Comparison of ENCODE assay signal across 24 mouse cellular contexts in genomic region chr7:77311661-77312060, GRCm38 (mm10).
"Had no signal": no experiment of that assay in that cellular context is flagged by ENCODE, and none has a peak within 500 bp of the region (broad histone marks: within the 10 kb centered on the region; RNA-seq: fewer than 3 reads in every experiment).

No protein-coding gene starts in this region.

- H3K4me2 ChIP-seq: limb, embryonic 13.5 days; liver, embryonic 12.5 days; liver, embryonic 15.5 days; midbrain, embryonic 13.5 days; neural tube, embryonic 13.5 days; stomach, embryonic 15.5 days had no signal

- ATAC-seq: liver, embryonic 12.5 days; midbrain, embryonic 13.5 days; midbrain, embryonic 16.5 days had no signal

- H3K27me3 ChIP-seq: limb, embryonic 13.5 days; liver, embryonic 12.5 days; liver, embryonic 15.5 days; megakaryocyte, embryonic 14.5 days; midbrain, embryonic 13.5 days; neural tube, embryonic 13.5 days; stomach, embryonic 15.5 days had no signal

- H3K4me1 ChIP-seq: limb, embryonic 10.5 days; limb, embryonic 13.5 days; liver, embryonic 12.5 days; liver, embryonic 15.5 days; megakaryocyte, embryonic 14.5 days; midbrain, embryonic 10.5 days; midbrain, embryonic 13.5 days; neural tube, embryonic 13.5 days; stomach, embryonic 15.5 days had no signal

- DNase-seq: kidney, adult 18-20 months; kidney, postnatal 25 days; layer of hippocampus, adult 9-11 months; liver; lung, adult 2 months; lung, postnatal 14 days; retina, postnatal 1 day; right cerebral cortex, postnatal 25 days; spleen, adult 18-20 months; thymus, adult 18-20 months; thymus, postnatal 36 days had no signal

- H3K4me3 ChIP-seq: layer of hippocampus, adult 2 months; limb, embryonic 10.5 days; limb, embryonic 13.5 days; liver, embryonic 12.5 days; liver, embryonic 15.5 days; megakaryocyte, embryonic 14.5 days; midbrain, embryonic 10.5 days; midbrain, embryonic 13.5 days; myocyte; neural tube, embryonic 13.5 days; stomach, embryonic 15.5 days had no signal

- H3K9ac ChIP-seq: limb, embryonic 13.5 days; liver, embryonic 12.5 days; liver, embryonic 15.5 days; midbrain, embryonic 13.5 days; neural tube, embryonic 13.5 days; stomach, embryonic 15.5 days had no signal

- H3K36me3 ChIP-seq: limb, embryonic 10.5 days; limb, embryonic 13.5 days; liver, embryonic 12.5 days; liver, embryonic 15.5 days; midbrain, embryonic 10.5 days; midbrain, embryonic 13.5 days; neural tube, embryonic 13.5 days; stomach, embryonic 15.5 days had no signal

- H3K9me3 ChIP-seq: limb, embryonic 10.5 days; limb, embryonic 13.5 days; liver, embryonic 12.5 days; liver, embryonic 15.5 days; megakaryocyte, embryonic 14.5 days; midbrain, embryonic 10.5 days; midbrain, embryonic 13.5 days; neural tube, embryonic 13.5 days; stomach, embryonic 15.5 days had no signal

- H3K27ac ChIP-seq: kidney, postnatal 0 days; layer of hippocampus, adult 2 months; limb, embryonic 10.5 days; limb, embryonic 13.5 days; liver, embryonic 12.5 days; liver, embryonic 15.5 days; midbrain, embryonic 10.5 days; midbrain, embryonic 13.5 days; neural tube, embryonic 13.5 days; stomach, embryonic 15.5 days had no signal
